Mouse (Mus musculus): ENCODE data around the gene Rnf227. TPM values are rescaled to one million over a fixed set of nuclear protein-coding genes. Genes with fewer than 3 reads are reported as not detected.

Rnf227 gene
- polyA plus RNA-seq, 1 experiment = 2.5 TPM

GRCm38 (mm10) chr11:69326408-69327156 is 13.7 kb upstream of the Rnf227 start:
- Histone ChIP-seq H3ac (ENCODE audit: control insufficient read depth, insufficient read length) (no peak overlapping the region), H3K27me3 (ENCODE audit: control insufficient read depth, insufficient read depth, insufficient read length) (no peaks in the 10 kb centered on the region), H3K36me3 (ENCODE audit: control insufficient read depth, insufficient read depth) (no peaks in the 10 kb centered on the region), H3K4me2 (ENCODE audit: low read depth) (peak overlapping the region; percentile 85), H3K4me3 (peak overlapping the region; percentile 56), H3K79me2 (ENCODE audit: control insufficient read depth, insufficient read depth) (peaks cover 11% of the 10 kb centered on the region)
- TF ChIP-seq REST (IDR thresholded peaks at IDR 0.05; ENCODE audit: insufficient read depth, insufficient read length) (no peak), POLR2A (IDR thresholded peaks at IDR 0.05; ENCODE audit: insufficient read length, low read depth) (no peak), SRF (IDR thresholded peaks at IDR 0.05; ENCODE audit: control insufficient read depth, insufficient read length, low read depth) (no peak), TCF12 (IDR thresholded peaks at IDR 0.05; ENCODE audit: insufficient read depth, poor library complexity, severe bottlenecking) (no peak), CEBPB (IDR thresholded peaks at IDR 0.05; ENCODE audit: insufficient read depth, poor library complexity, severe bottlenecking) (no peak), MYOD1 (IDR thresholded peaks at IDR 0.05; ENCODE audit: control insufficient read depth in 1 of 3, insufficient read length in 2 of 3, low read depth in 2 of 3) (no peak), MYOG (IDR thresholded peaks at IDR 0.05; ENCODE audit: control insufficient read depth in 1 of 3, insufficient read depth in 1 of 3, insufficient read length in 2 of 3, low read depth in 2 of 3) (no peak), USF1 (IDR thresholded peaks at IDR 0.05; ENCODE audit: low read depth) (no peak)

GRCm38 (mm10) chr11:69327157-69327442 is 13.2 kb upstream of the Rnf227 start:
- Histone ChIP-seq H3K36me3 (ENCODE audit: control insufficient read depth, insufficient read depth) (no peaks in the 10 kb centered on the region), H3K4me2 (ENCODE audit: low read depth) (no peak overlapping the region), H3ac (ENCODE audit: control insufficient read depth, insufficient read length) (no peak overlapping the region), H3K4me3 (peak overlapping the region; percentile 56), H3K27me3 (ENCODE audit: control insufficient read depth, insufficient read depth, insufficient read length) (no peaks in the 10 kb centered on the region), H3K79me2 (ENCODE audit: control insufficient read depth, insufficient read depth) (peaks cover 11% of the 10 kb centered on the region)
- TF ChIP-seq MAX (IDR thresholded peaks at IDR 0.05; ENCODE audit: low read depth) (no peak), CEBPB (IDR thresholded peaks at IDR 0.05; ENCODE audit: insufficient read depth, poor library complexity, severe bottlenecking) (no peak), POLR2AphosphoS2 (IDR thresholded peaks at IDR 0.05; ENCODE audit: insufficient read length, low read depth) (no peak), POLR2A (IDR thresholded peaks at IDR 0.05; ENCODE audit: insufficient read length, low read depth) (no peak), TCF12 (IDR thresholded peaks at IDR 0.05; ENCODE audit: insufficient read depth, poor library complexity, severe bottlenecking) (no peak), REST (IDR thresholded peaks at IDR 0.05; ENCODE audit: insufficient read depth, insufficient read length) (no peak), TCF3 (IDR thresholded peaks at IDR 0.05; ENCODE audit: insufficient read length, low read depth) (no peak), MYOG (IDR thresholded peaks at IDR 0.05; ENCODE audit: control insufficient read depth in 1 of 3, insufficient read depth in 1 of 3, insufficient read length in 2 of 3, low read depth in 2 of 3) (no peak), USF1 (IDR thresholded peaks at IDR 0.05; ENCODE audit: low read depth) (no peak), MYOD1 (IDR thresholded peaks at IDR 0.05; ENCODE audit: control insufficient read depth in 1 of 3, insufficient read length in 2 of 3, low read depth in 2 of 3) (no peak), E2F4 (IDR thresholded peaks at IDR 0.05; ENCODE audit: insufficient read depth) (no peak), SRF (IDR thresholded peaks at IDR 0.05; ENCODE audit: control insufficient read depth, insufficient read length, low read depth) (no peak)

GRCm38 (mm10) chr11:69327648-69328047 is 12.6 kb upstream of the Rnf227 start:
- H3ac ChIP-seq (ENCODE audit: control insufficient read depth, insufficient read length) = no peak overlapping the region
- H3K27me3 ChIP-seq (ENCODE audit: control insufficient read depth, insufficient read depth, insufficient read length) = no peaks in the 10 kb centered on the region
- TF ChIP-seq E2F4 (IDR thresholded peaks at IDR 0.05; ENCODE audit: insufficient read depth) = no peak
- no peak for TF ChIP-seq POLR2AphosphoS2 (IDR thresholded peaks at IDR 0.05; ENCODE audit: insufficient read length, low read depth)
- no peak for TF ChIP-seq USF1 (IDR thresholded peaks at IDR 0.05; ENCODE audit: low read depth)
- TF ChIP-seq MYOG (IDR thresholded peaks at IDR 0.05; ENCODE audit: control insufficient read depth in 1 of 3, insufficient read depth in 1 of 3, insufficient read length in 2 of 3, low read depth in 2 of 3) = no peak
- no peak for TF ChIP-seq REST (IDR thresholded peaks at IDR 0.05; ENCODE audit: insufficient read depth, insufficient read length)
- no peak for TF ChIP-seq TCF12 (IDR thresholded peaks at IDR 0.05; ENCODE audit: insufficient read depth, poor library complexity, severe bottlenecking)
- no peak for TF ChIP-seq TCF3 (IDR thresholded peaks at IDR 0.05; ENCODE audit: insufficient read length, low read depth)
- no peak for TF ChIP-seq CEBPB (IDR thresholded peaks at IDR 0.05; ENCODE audit: insufficient read depth, poor library complexity, severe bottlenecking)
- TF ChIP-seq MAX (IDR thresholded peaks at IDR 0.05; ENCODE audit: low read depth) = no peak
- TF ChIP-seq MYOD1 (IDR thresholded peaks at IDR 0.05; ENCODE audit: control insufficient read depth in 1 of 3, insufficient read length in 2 of 3, low read depth in 2 of 3) = no peak
- TF ChIP-seq POLR2A (IDR thresholded peaks at IDR 0.05; ENCODE audit: insufficient read length, low read depth) = no peak
- no peak for TF ChIP-seq SRF (IDR thresholded peaks at IDR 0.05; ENCODE audit: control insufficient read depth, insufficient read length, low read depth)
- peaks cover 11% of the 10 kb centered on the region for H3K79me2 ChIP-seq (ENCODE audit: control insufficient read depth, insufficient read depth)
- H3K36me3 ChIP-seq (ENCODE audit: control insufficient read depth, insufficient read depth) = no peaks in the 10 kb centered on the region
- H3K4me3 ChIP-seq = no peak overlapping the region
- H3K4me2 ChIP-seq (ENCODE audit: low read depth) = no peak overlapping the region

GRCm38 (mm10) chr11:69328517-69328916 is 11.7 kb upstream of the Rnf227 start:
- Histone ChIP-seq H3K27me3 (ENCODE audit: control insufficient read depth, insufficient read depth, insufficient read length) (no peaks in the 10 kb centered on the region), H3K36me3 (ENCODE audit: control insufficient read depth, insufficient read depth) (no peaks in the 10 kb centered on the region), H3K79me2 (ENCODE audit: control insufficient read depth, insufficient read depth) (peaks cover 11% of the 10 kb centered on the region), H3K4me3 (no peak overlapping the region), H3ac (ENCODE audit: control insufficient read depth, insufficient read length) (no peak overlapping the region), H3K4me2 (ENCODE audit: low read depth) (no peak overlapping the region)
- TF ChIP-seq E2F4 (IDR thresholded peaks at IDR 0.05; ENCODE audit: insufficient read depth) (no peak), POLR2AphosphoS2 (IDR thresholded peaks at IDR 0.05; ENCODE audit: insufficient read length, low read depth) (no peak), POLR2A (IDR thresholded peaks at IDR 0.05; ENCODE audit: insufficient read length, low read depth) (no peak), MAX (IDR thresholded peaks at IDR 0.05; ENCODE audit: low read depth) (no peak)

GRCm38 (mm10) chr11:69331152-69331551 is 9.1 kb upstream of the Rnf227 start:
- H3K36me3 ChIP-seq (ENCODE audit: control insufficient read depth, insufficient read depth) = no peaks in the 10 kb centered on the region
- TF ChIP-seq SRF (IDR thresholded peaks at IDR 0.05; ENCODE audit: control insufficient read depth, insufficient read length, low read depth) (no peak), POLR2AphosphoS2 (IDR thresholded peaks at IDR 0.05; ENCODE audit: insufficient read length, low read depth) (no peak), MYOG (IDR thresholded peaks at IDR 0.05; ENCODE audit: control insufficient read depth in 1 of 3, insufficient read depth in 1 of 3, insufficient read length in 2 of 3, low read depth in 2 of 3) (no peak), CEBPB (IDR thresholded peaks at IDR 0.05; ENCODE audit: insufficient read depth, poor library complexity, severe bottlenecking) (no peak), TCF12 (IDR thresholded peaks at IDR 0.05; ENCODE audit: insufficient read depth, poor library complexity, severe bottlenecking) (no peak), MAX (IDR thresholded peaks at IDR 0.05; ENCODE audit: low read depth) (no peak), TCF3 (IDR thresholded peaks at IDR 0.05; ENCODE audit: insufficient read length, low read depth) (no peak), USF1 (IDR thresholded peaks at IDR 0.05; ENCODE audit: low read depth) (no peak), E2F4 (IDR thresholded peaks at IDR 0.05; ENCODE audit: insufficient read depth) (no peak), MYOD1 (IDR thresholded peaks at IDR 0.05; ENCODE audit: control insufficient read depth in 1 of 3, insufficient read length in 2 of 3, low read depth in 2 of 3) (no peak), REST (IDR thresholded peaks at IDR 0.05; ENCODE audit: insufficient read depth, insufficient read length) (no peak), POLR2A (IDR thresholded peaks at IDR 0.05; ENCODE audit: insufficient read length, low read depth) (no peak)
- no peak overlapping the region for H3K4me3 ChIP-seq
- no peak overlapping the region for H3ac ChIP-seq (ENCODE audit: control insufficient read depth, insufficient read length)
- no peak overlapping the region for H3K4me2 ChIP-seq (ENCODE audit: low read depth)
- no peaks in the 10 kb centered on the region for H3K27me3 ChIP-seq (ENCODE audit: control insufficient read depth, insufficient read depth, insufficient read length)
- H3K79me2 ChIP-seq (ENCODE audit: control insufficient read depth, insufficient read depth) = no peaks in the 10 kb centered on the region

Data from myocyte (in vitro differentiated cells).